22 mouse cellular contexts compared by ENCODE assay signal in genomic region chr14:79508662-79509305, GRCm38 (mm10). TPM values are rescaled to one million over a fixed set of nuclear protein-coding genes. Genes with fewer than 3 reads are reported as not detected.
DNase-seq lines count a peak whose midpoint lies in the region; ATAC-seq and TF ChIP-seq lines count a peak whose summit lies in the region.
"Had no signal": no experiment of that assay in that cellular context is flagged by ENCODE, and none has a peak within 500 bp of the region (broad histone marks: within the 10 kb centered on the region; RNA-seq: fewer than 3 reads in every experiment).

No protein-coding gene starts in this region.

- no peak for TF ChIP-seq CTCF in liver, postnatal 0 days (IDR thresholded peaks at IDR 0.05; ENCODE audit: low read depth)

- peak overlapping the region; percentile 72 for H3K27ac ChIP-seq in brown adipose tissue, adult 24 weeks (replicated peaks; ENCODE audit: low read depth, low read length)
- H3K27ac ChIP-seq in limb, embryonic 11.5 days (replicated peaks; ENCODE audit: low read depth, low read length): peak overlapping the region; percentile 36; the same call in 1 of the 2 replicates
- peak overlapping the region; percentile 59 for H3K27ac ChIP-seq in liver, postnatal 0 days (ENCODE audit: low read depth)
- H3K27ac ChIP-seq: embryonic facial prominence, embryonic 13.5 days; forebrain, embryonic 13.5 days; hindbrain, embryonic 15.5 days; midbrain, embryonic 13.5 days had no signal

- WGBS in limb, embryonic 11.5 days: 81% methylated on average over 9 of the region's 9 CpGs
- 64% methylated on average over 9 of the region's 9 CpGs for WGBS in liver, postnatal 0 days (ENCODE audit: insufficient replicate concordance)

- H3K4me2 ChIP-seq in limb, embryonic 11.5 days (ENCODE audit: low read depth, severe bottlenecking): no peak overlapping the region
- no peak overlapping the region; the same call in 1 of the 2 replicates for H3K4me2 ChIP-seq in liver, postnatal 0 days (ENCODE audit: low read depth, low read length)
- H3K4me2 ChIP-seq: embryonic facial prominence, embryonic 13.5 days; forebrain, embryonic 13.5 days; hindbrain, embryonic 15.5 days; midbrain, embryonic 13.5 days had no signal

- intact Hi-C loops in heart, postnatal 14 days (cut with DNase I): no loop called here

- H3K4me3 ChIP-seq in brown adipose tissue, adult 24 weeks (ENCODE audit: insufficient read depth, low read depth, low read length): peak overlapping the region; percentile 39
- no peak overlapping the region for H3K4me3 ChIP-seq in limb, embryonic 11.5 days (ENCODE audit: low read depth, low read length)
- no peak overlapping the region for H3K4me3 ChIP-seq in liver, postnatal 0 days (ENCODE audit: low read depth, low read length)
- H3K4me3 ChIP-seq: embryonic facial prominence, embryonic 13.5 days; erythroblast, embryonic 14.5 days; forebrain, embryonic 13.5 days; hindbrain, embryonic 15.5 days; midbrain, embryonic 13.5 days had no signal

- peak; percentile 90 for DNase-seq in heart, adult 11 months
- DNase-seq in heart, postnatal 14 days: no peak
- DNase-seq in limb, embryonic 11.5 days (ENCODE audit: low spot score): no peak
- DNase-seq in liver, postnatal 0 days: no peak
- no peak for DNase-seq in yolk sac, embryonic 10.5 days (ENCODE audit: low spot score)
- DNase-seq in right cerebral cortex, postnatal 4 days: no peak
- no peak for DNase-seq in frontal cortex, postnatal 25 days (ENCODE audit: low spot score in 2 of 2)
- DNase-seq: adrenal gland, adult 2 months; cerebellum, adult 18-20 months; cerebellum, postnatal 25 days; gastrocnemius, postnatal 14 days; kidney, postnatal 4 days; left cerebral cortex, postnatal 4 days; lung, adult 18-20 months; lung, postnatal 10 days; thymus, postnatal 14 days had no signal

- H3K9me3 ChIP-seq in limb, embryonic 11.5 days (ENCODE audit: control insufficient read depth, low read length): no peaks in the 10 kb centered on the region
- no peaks in the 10 kb centered on the region for H3K9me3 ChIP-seq in liver, postnatal 0 days (ENCODE audit: low read length)
- H3K9me3 ChIP-seq: embryonic facial prominence, embryonic 13.5 days; forebrain, embryonic 13.5 days; hindbrain, embryonic 15.5 days; midbrain, embryonic 13.5 days had no signal

- TF ChIP-seq EP300 in liver, postnatal 0 days (IDR thresholded peaks at IDR 0.05; ENCODE audit: low read depth): no peak

- no peak overlapping the region for H3K9ac ChIP-seq in limb, embryonic 11.5 days (ENCODE audit: low read length)
- H3K9ac ChIP-seq in liver, postnatal 0 days (replicated peaks): no peak overlapping the region
- H3K9ac ChIP-seq: embryonic facial prominence, embryonic 13.5 days; forebrain, embryonic 13.5 days; hindbrain, embryonic 15.5 days; midbrain, embryonic 13.5 days had no signal

- ATAC-seq in limb, embryonic 11.5 days (ENCODE audit: insufficient number of reproducible peaks, low FRiP score, low TSS enrichment, low read depth): no peak
- peak; percentile 62 for ATAC-seq in liver, postnatal 0 days
- ATAC-seq: forebrain, embryonic 13.5 days; midbrain, embryonic 13.5 days had no signal

- peaks cover 29% of the 10 kb centered on the region for H3K4me1 ChIP-seq in brown adipose tissue, adult 24 weeks (ENCODE audit: control insufficient read depth, insufficient read depth, insufficient read length, low read length)
- H3K4me1 ChIP-seq in limb, embryonic 11.5 days (ENCODE audit: control insufficient read depth, insufficient read depth, low read length): no peaks in the 10 kb centered on the region; the same call in 1 of the 2 replicates
- H3K4me1 ChIP-seq in liver, postnatal 0 days (ENCODE audit: insufficient read depth): peaks cover 27% of the 10 kb centered on the region
- H3K4me1 ChIP-seq: forebrain, embryonic 13.5 days; midbrain, embryonic 13.5 days had no signal

- no peaks in the 10 kb centered on the region for H3K27me3 ChIP-seq in limb, embryonic 11.5 days (ENCODE audit: control insufficient read depth, insufficient read depth, low read length)
- H3K27me3 ChIP-seq in liver, postnatal 0 days (ENCODE audit: insufficient read depth, low read length): no peaks in the 10 kb centered on the region
- H3K27me3 ChIP-seq: embryonic facial prominence, embryonic 13.5 days; forebrain, embryonic 13.5 days; hindbrain, embryonic 15.5 days; midbrain, embryonic 13.5 days had no signal

- H3K36me3 ChIP-seq in limb, embryonic 11.5 days (ENCODE audit: control insufficient read depth, insufficient read depth, low read length): no peaks in the 10 kb centered on the region
- no peaks in the 10 kb centered on the region for H3K36me3 ChIP-seq in liver, postnatal 0 days (replicated peaks; ENCODE audit: insufficient read depth, low read length)
- H3K36me3 ChIP-seq: embryonic facial prominence, embryonic 13.5 days; hindbrain, embryonic 15.5 days; midbrain, embryonic 13.5 days had no signal

RNA-seq across cellular contexts. Expression of gene Wbp4, which starts 27.5 kb away (rescaled TPM):
- total RNA-seq in heart, postnatal 14 days (2021): 10 to 100 TPM; 19.8 to 21.8 TPM
- polyA plus RNA-seq in brown adipose tissue, adult 24 weeks (2012; ENCODE audit: insufficient read depth, insufficient read length, missing spikeins): 25.0 and 28.1 TPM in 2 replicates
- 58.9 and 59.4 TPM in 2 replicates for polyA plus RNA-seq in limb, embryonic 11.5 days (2014; fragmentation: Nextera tagmentation; extraction: Ambion mirVana)
- 15.1 and 16.2 TPM in 2 replicates for polyA plus RNA-seq in liver, postnatal 0 days (2015; fragmentation: Nextera tagmentation; extraction: Ambion mirVana)

RNA-seq across cellular contexts. Expression of gene Elf1, which starts 27.8 kb away (rescaled TPM):
- 10 to 100 TPM; 20.8 to 21.5 TPM for total RNA-seq in heart, postnatal 14 days (2021)
- 10.0 and 11.5 TPM in 2 replicates for polyA plus RNA-seq in brown adipose tissue, adult 24 weeks (2012; ENCODE audit: insufficient read depth, insufficient read length, missing spikeins)
- polyA plus RNA-seq in limb, embryonic 11.5 days (2014; fragmentation: Nextera tagmentation; extraction: Ambion mirVana): 7.5 and 7.8 TPM in 2 replicates
- 9.0 and 11.0 TPM in 2 replicates for polyA plus RNA-seq in liver, postnatal 0 days (2015; fragmentation: Nextera tagmentation; extraction: Ambion mirVana)

RNA-seq across cellular contexts. Expression of gene Kbtbd6, which starts 57.1 kb away (rescaled TPM):
- under 1 TPM; 0.31 to 0.41 TPM for total RNA-seq in heart, postnatal 14 days (2021)
- polyA plus RNA-seq in brown adipose tissue, adult 24 weeks (2012; ENCODE audit: insufficient read depth, insufficient read length, missing spikeins): not detected in 2 replicates
- 5.8 and 7.3 TPM in 2 replicates for polyA plus RNA-seq in limb, embryonic 11.5 days (2014; fragmentation: Nextera tagmentation; extraction: Ambion mirVana)
- polyA plus RNA-seq in liver, postnatal 0 days (2015; fragmentation: Nextera tagmentation; extraction: Ambion mirVana): 1.8 and 2.4 TPM in 2 replicates
